Mouse (Mus musculus) neural tube, embryonic 13.5 days (tissue): ENCODE results near the gene Hook2. TPM values are rescaled to one million over a fixed set of nuclear protein-coding genes. Genes with fewer than 3 reads are reported as not detected.
A peak's percentile ranks its signal among the peaks of the same experiment; 100 is the strongest.

Experiments
- ATAC-seq: fragments of 200-750 bp; cut with Nextera tagmentation; 2 replicates; pipeline ENCODE4 v1.8.0; 2017; ENCODE audit warnings: low read depth, mild to moderate bottlenecking, moderate TSS enrichment, moderate library complexity
- H3K27ac ChIP-seq: fragments of 300-500 bp; sonication (generic); replicated peaks from 2 replicates; pipeline ENCODE4 v1.5.1; 2015; ENCODE audit warnings: moderate library complexity, mild to moderate bottlenecking, inconsistent platforms
- H3K27me3 ChIP-seq: fragments of 300-500 bp; sonication (generic); 2 replicates; pipeline ENCODE4 v1.6.1; 2015; ENCODE audit warnings: mild to moderate bottlenecking, inconsistent platforms
- H3K36me3 ChIP-seq: fragments of 300-500 bp; sonication (generic); 2 replicates; pipeline ENCODE4 v1.6.1; 2015; ENCODE audit warnings: mild to moderate bottlenecking, inconsistent platforms
- H3K4me1 ChIP-seq: fragments of 300-500 bp; sonication (generic); replicated peaks from 2 replicates; pipeline ENCODE4 v1.6.1; 2015; ENCODE audit warnings: inconsistent platforms
- H3K4me2 ChIP-seq: fragments of 300-500 bp; sonication (generic); 2 replicates; pipeline ENCODE4 v1.6.1; 2015; ENCODE audit warnings: inconsistent platforms, mild to moderate bottlenecking, moderate library complexity
- H3K4me3 ChIP-seq: fragments of 300-500 bp; sonication (generic); 2 replicates; pipeline ENCODE4 v1.5.1; 2015; ENCODE audit warnings: mild to moderate bottlenecking, inconsistent platforms
- H3K9ac ChIP-seq: fragments of 300-500 bp; sonication (generic); 2 replicates; pipeline ENCODE4 v1.6.1; 2015; ENCODE audit warnings: moderate library complexity, mild to moderate bottlenecking, inconsistent platforms
- H3K9me3 ChIP-seq: fragments of 300-500 bp; sonication (generic); 2 replicates; pipeline ENCODE4 v1.6.1; 2016; ENCODE audit warnings: inconsistent platforms
- WGBS: fragments of 180-500 bp; shearing (Covaris S2); methylation state at CpG from one replicate; pipeline ENCODE4 v1.1.7; 2015; 5-methylcytosine and 5-hydroxymethylcytosine counted together
- polyA plus RNA-seq: library from polyadenylated mRNA; unstranded; fragments of >200 nt; fragmentation: Nextera tagmentation; extraction: Ambion mirVana; gene quantifications from 2 replicates; pipeline ENCODE4 v1.2.1, GENCODE M21; 2015

The Hook2 gene
- polyA plus RNA-seq, 1 experiment from 2014 or later, result 25.0 TPM

DNA sequence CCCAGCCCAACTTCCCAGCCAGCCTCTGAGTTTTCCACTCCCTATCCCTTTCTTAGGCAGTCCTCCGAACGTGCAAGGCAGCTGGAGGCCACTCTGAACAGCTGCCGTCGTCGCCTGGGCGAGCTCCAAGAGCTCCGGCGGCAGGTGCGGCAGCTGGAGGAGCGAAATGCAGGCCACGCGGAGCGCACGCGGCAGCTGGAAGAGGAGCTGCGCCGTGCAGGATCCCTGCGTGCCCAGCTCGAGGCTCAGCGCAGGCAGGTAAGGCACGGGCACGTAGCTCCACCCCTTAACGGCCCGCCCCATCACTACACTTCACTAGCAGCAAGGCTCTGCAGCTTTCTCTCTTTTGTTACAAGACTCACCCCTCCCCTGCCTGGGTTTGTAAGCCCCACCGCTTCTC is 5.3 kb downstream of the Hook2 start:
- Histone ChIP-seq H3K27ac (0 out of 2 replicates have a peak overlapping the region, but pooled peaks have one; percentile 1), H3K27me3 (peaks cover 33% of the 10 kb centered on the region), H3K9ac (no peak overlapping the region), H3K36me3 (peaks cover 7% of the 10 kb centered on the region), H3K4me3 (no peak overlapping the region), H3K4me1 (peaks cover 22% of the 10 kb centered on the region), H3K9me3 (no peaks in the 10 kb centered on the region), H3K4me2 (no peak overlapping the region)
- ATAC-seq, result no peak
- WGBS, result 25% methylated on average over 25 of the region's 25 CpGs

DNA sequence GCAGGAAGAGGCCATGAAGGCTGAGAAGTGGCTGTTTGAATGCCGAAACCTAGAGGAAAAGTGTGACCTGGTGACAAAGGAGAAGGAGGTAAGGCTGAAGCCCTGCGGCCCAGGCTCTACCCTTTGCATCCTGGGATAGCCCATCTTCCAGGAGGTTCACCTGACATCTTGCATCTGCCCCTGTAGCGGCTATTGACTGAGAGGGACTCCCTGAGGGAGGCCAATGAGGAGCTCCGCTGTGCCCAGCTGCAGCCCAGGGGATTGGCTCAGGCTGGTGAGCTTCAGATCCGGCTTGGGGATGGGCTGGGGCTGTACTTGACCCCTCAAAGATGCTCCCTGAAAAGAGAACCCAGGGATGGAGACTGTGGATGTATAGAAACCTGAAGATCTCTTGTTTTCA is 6.6 kb downstream of the Hook2 start:
- Histone ChIP-seq H3K4me2 (no peak overlapping the region), H3K9ac (no peak overlapping the region), H3K27me3 (peaks cover 33% of the 10 kb centered on the region), H3K36me3 (peaks cover 12% of the 10 kb centered on the region), H3K27ac (no peak overlapping the region), H3K4me1 (peaks cover 15% of the 10 kb centered on the region), H3K4me3 (no peak overlapping the region), H3K9me3 (no peaks in the 10 kb centered on the region)
- no peak for ATAC-seq
- 80% methylated on average over 5 of the region's 5 CpGs for WGBS

DNA sequence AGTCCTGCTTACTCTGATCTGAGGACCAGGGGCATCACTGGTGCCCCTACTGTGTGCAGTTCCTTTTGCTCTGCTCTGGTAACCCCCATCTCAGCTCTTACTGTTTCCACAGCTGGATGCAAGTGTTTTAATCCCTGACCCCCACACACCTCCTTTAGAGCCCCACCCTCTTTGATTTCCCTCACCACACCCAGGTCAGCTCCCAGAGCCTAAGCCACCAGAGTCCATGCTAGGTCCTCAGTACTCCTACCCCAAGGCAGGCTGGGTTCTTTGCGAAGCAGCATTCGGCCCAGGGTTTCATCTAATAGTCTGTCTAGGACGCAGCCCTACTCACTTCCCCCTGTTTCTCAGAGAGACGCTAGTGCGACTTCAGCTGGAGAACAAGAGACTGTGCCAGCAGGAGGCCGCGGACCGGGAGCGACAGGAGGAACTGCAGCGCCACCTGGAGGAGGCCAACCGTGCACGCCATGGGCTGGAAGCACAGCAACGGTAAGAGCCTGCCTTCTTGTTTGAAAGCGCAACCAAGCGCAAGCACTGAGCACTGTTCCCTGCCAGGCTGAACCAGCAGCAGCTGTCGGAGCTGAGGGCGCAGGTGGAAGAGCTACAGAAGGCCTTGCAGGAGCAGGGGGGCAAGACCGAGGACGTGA is 7.4 kb downstream of the Hook2 start:
- WGBS, result 5% methylated on average over 19 of the region's 19 CpGs
- ATAC-seq, result peak; percentile 73

DNA sequence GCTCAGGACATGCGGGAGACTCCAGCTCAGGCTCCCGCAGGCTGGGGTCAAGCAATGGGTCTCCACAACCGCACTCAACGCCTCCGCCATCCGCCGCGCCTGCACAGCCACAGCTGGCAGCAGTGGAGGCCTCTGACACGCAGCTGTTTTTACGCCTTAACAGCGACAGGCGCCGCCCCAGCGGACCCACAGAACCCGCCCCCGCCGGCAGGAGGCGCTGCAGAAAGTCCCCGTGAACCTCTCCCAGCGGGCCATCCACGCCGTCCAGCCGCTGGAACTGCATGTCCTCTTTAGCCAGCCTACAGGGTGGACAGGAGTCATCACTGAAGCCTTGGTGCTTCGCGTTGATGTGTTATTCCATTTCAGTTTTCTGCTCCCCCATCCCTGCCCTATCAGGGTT is 17.3 kb downstream of the Hook2 start:
- H3K4me3 ChIP-seq, result no peak overlapping the region
- peaks cover 4% of the 10 kb centered on the region; the same call in 1 of the 2 replicates for H3K36me3 ChIP-seq
- H3K9ac ChIP-seq, result no peak overlapping the region
- no peaks in the 10 kb centered on the region for H3K9me3 ChIP-seq
- 0 out of 2 replicates have a peak, but pooled peaks cover 3% of the 10 kb centered on the region for H3K4me1 ChIP-seq
- peaks cover 58% of the 10 kb centered on the region for H3K27me3 ChIP-seq
- WGBS, result 18% methylated on average over 25 of the region's 25 CpGs
- no peak overlapping the region for H3K4me2 ChIP-seq
- no peak for ATAC-seq
- no peak overlapping the region for H3K27ac ChIP-seq

More for the DNA sequence above, 7.4 kb downstream of the Hook2 start:
- Histone ChIP-seq H3K4me2 (peak overlapping the region; percentile 34), H3K36me3 (peaks cover 18% of the 10 kb centered on the region), H3K4me1 (peaks cover 15% of the 10 kb centered on the region), H3K4me3 (no peak overlapping the region), H3K9me3 (no peaks in the 10 kb centered on the region), H3K9ac (peak overlapping the region; percentile 58; the same call in 1 of the 2 replicates), H3K27me3 (peaks cover 33% of the 10 kb centered on the region), H3K27ac (no peak overlapping the region)

DNA sequence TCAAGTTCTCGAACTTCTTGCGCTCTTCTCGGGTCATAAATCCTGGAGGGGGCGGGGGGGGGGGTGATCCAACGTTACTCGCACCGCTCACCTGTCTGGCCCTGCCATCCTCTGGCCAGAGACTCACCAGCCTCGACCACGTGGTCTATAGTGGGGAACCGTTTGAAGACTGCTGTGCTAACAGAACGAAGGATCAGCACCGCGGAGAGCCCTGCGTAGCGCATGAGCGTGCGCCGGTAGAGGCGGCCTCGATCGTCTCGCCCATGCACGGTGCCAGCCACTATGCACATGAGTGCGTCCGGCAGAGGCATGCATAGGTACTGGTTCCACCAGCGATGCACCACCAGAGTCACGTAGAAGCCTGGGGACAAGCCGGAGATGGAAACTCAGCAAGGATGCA is 20.8 kb downstream of the Hook2 start:
- Histone ChIP-seq H3K9ac (no peak overlapping the region), H3K4me2 (no peak overlapping the region), H3K4me1 (peaks cover 9% of the 10 kb centered on the region; the same call in 1 of the 2 replicates), H3K9me3 (no peaks in the 10 kb centered on the region), H3K4me3 (no peak overlapping the region), H3K36me3 (no peaks in the 10 kb centered on the region), H3K27ac (no peak overlapping the region), H3K27me3 (peaks cover 73% of the 10 kb centered on the region)
- WGBS, result 17% methylated on average over 28 of the region's 28 CpGs
- no peak for ATAC-seq

DNA sequence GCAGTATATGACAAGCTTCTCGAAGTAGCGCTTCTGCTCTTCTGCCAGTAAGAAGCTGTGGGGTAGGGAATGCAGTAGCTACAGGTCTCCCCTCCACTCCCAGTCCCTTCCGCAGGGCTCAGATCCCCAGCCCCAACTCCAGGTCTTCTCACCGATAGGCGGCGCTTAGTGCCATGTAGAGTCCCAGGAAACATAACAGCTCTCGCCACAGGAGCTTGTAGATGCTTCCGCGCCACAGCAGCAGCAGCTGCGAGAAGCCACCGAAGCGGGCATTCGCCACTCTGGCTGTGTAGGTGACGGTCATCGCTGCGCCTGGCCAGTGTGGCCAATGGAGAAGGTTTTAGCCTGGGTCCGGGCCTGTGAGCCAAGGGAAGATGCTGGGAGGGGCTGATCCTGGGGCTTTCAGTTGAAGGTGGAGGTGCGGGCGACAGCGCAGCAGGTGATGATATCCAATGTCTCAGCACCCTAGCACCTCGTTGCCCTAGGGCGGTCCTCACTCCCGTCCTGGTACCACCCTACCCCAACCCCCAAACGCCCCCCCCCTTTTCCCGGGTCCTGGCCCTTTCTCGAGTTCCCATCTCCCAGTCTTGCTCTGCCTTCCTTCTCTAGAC is 22.9 kb downstream of the Hook2 start:
- no peaks in the 10 kb centered on the region for H3K9me3 ChIP-seq
- H3K4me1 ChIP-seq, result peaks cover 9% of the 10 kb centered on the region; the same call in 1 of the 2 replicates
- H3K9ac ChIP-seq, result peak overlapping the region; percentile 65
- H3K4me3 ChIP-seq, result peak overlapping the region; percentile 33
- H3K36me3 ChIP-seq, result peaks cover 17% of the 10 kb centered on the region
- H3K4me2 ChIP-seq, result peak overlapping the region; percentile 64
- peak; percentile 80; the same call in 1 of the 2 replicates for ATAC-seq
- H3K27me3 ChIP-seq, result peaks cover 60% of the 10 kb centered on the region
- WGBS, result 4% methylated on average over 25 of the region's 26 CpGs
- no peak overlapping the region for H3K27ac ChIP-seq

DNA sequence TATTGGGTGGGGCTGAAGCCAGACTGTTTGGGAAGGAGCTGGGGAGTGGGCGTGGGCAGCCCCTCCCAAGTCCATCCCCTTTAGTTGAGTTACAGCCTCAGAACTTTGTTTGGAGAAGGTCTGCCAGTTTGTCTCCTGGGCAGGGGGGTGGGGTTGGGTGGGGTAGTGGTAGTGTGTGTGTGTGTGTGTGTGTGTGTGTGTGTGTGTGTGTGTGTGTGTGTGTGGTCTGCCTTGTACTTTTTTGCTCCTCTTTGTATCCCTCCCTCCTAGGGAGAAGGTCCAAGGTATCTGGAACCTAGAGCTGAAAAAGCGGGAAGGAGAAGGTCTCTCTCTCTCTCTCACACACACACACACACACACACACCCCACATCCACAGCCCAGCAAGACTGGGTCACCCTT is 24.0 kb downstream of the Hook2 start, which contains the start of gene Best2:
Gene Best2, minus strand, starts transcription at position 101 of the 400 bp plus-strand sequence.
- peak within 1 kb of the TSS; percentile 33 for H3K4me3 ChIP-seq
- no peak for ATAC-seq
- WGBS, result 64% methylated on average over 2 of the region's 2 CpGs
- no peaks in the 10 kb centered on the region for H3K9me3 ChIP-seq
- H3K4me1 ChIP-seq, result peaks cover 9% of the 10 kb centered on the region; the same call in 1 of the 2 replicates
- H3K36me3 ChIP-seq, result peaks cover 28% of the 10 kb centered on the region
- H3K27me3 ChIP-seq, result peaks cover 51% of the 10 kb centered on the region
- peak within 1 kb of the TSS; percentile 64 for H3K4me2 ChIP-seq
- peak within 1 kb of the TSS; percentile 65 for H3K9ac ChIP-seq
- H3K27ac ChIP-seq, result no peak within 1 kb of the TSS

DNA sequence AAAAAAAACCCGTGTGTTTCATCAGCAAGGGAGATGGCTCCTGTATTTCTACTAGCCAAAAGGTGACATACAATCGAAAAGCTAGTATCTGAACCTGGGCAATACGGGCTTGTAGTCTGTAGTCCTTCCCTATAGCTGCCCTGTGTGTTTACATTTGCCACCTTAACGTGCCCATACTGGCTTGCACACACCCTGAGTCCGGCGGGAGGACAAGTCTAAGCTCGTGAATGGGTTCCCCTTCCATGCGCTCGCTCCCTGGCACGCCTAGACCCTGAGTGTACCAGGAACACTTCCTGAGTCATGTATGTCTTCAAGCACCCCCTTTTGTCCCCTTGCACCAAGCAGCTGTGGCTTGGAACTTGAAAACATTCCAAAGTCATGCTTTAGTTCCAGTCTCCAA is 26.3 kb downstream of the Hook2 start:
- 77% methylated on average over 10 of the region's 10 CpGs for WGBS

DNA sequence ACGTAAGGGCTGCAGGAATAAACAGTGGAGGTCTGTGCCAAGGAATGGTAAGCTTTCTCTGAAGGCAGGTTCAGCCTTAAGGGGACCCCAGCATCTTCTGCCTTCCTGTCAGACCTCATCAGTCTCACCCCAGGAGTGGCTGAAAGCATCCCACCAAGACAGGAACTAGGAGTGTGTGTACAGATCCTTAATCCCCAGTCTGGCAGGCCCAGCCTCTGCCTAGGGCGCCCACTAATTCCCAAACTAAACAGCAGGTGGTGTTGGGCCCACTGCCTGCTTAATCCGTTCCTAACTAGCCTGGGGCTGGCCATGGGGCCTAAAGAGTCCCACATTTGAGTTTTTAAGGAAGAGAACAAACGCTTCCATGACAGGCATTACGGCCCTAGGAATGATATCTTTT is 26.8 kb downstream of the Hook2 start:
- Histone ChIP-seq H3K9me3 (no peaks in the 10 kb centered on the region), H3K27me3 (peaks cover 29% of the 10 kb centered on the region), H3K36me3 (peaks cover 56% of the 10 kb centered on the region), H3K27ac (no peak overlapping the region), H3K9ac (no peak overlapping the region), H3K4me2 (no peak overlapping the region), H3K4me1 (peaks cover 6% of the 10 kb centered on the region; the same call in 1 of the 2 replicates), H3K4me3 (no peak overlapping the region)
- no peak for ATAC-seq
- WGBS, result 66% methylated on average over 5 of the region's 5 CpGs

More for the DNA sequence above, 26.3 kb downstream of the Hook2 start:
- no peaks in the 10 kb centered on the region for H3K9me3 ChIP-seq
- peaks cover 51% of the 10 kb centered on the region for H3K36me3 ChIP-seq
- no peak overlapping the region for H3K4me2 ChIP-seq
- H3K4me3 ChIP-seq, result no peak overlapping the region
- H3K9ac ChIP-seq, result no peak overlapping the region
- no peak overlapping the region for H3K27ac ChIP-seq
- H3K4me1 ChIP-seq, result peaks cover 6% of the 10 kb centered on the region; the same call in 1 of the 2 replicates
- no peak for ATAC-seq
- peaks cover 34% of the 10 kb centered on the region for H3K27me3 ChIP-seq

DNA sequence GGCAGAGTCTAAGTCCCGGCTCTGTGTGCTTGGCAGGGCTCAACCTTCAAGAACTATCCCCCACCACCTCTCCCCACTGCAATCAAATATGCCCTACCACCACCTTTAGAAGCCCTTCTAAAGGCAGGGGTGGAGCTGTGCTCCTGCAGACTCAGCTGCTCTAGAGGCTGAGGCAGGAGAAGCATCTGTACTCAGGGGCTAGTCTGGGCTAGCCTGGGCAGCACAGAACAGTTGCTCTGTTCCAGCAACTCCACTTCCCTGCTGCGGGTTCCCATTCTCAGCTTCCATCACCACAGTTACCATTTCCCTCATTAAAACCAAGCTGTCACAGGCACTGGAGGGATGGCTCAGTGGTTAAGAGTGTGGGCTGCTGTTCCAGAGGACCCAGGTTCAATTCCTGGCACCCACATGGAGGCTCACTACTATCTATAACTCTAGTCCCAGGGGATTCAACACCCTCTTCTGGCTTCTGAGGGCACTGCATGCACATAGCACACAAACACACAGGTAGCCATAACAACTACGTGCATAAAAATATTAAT is 31.2 kb downstream of the Hook2 start:
- no peak for ATAC-seq
- no peak overlapping the region for H3K27ac ChIP-seq
- H3K4me2 ChIP-seq, result no peak overlapping the region
- no peak overlapping the region for H3K9ac ChIP-seq
- no peak overlapping the region for H3K4me3 ChIP-seq
- peaks cover 74% of the 10 kb centered on the region for H3K36me3 ChIP-seq
- WGBS, result 95% methylated on average over 3 of the region's 3 CpGs
- no peaks in the 10 kb centered on the region for H3K27me3 ChIP-seq
- H3K9me3 ChIP-seq, result no peaks in the 10 kb centered on the region
- H3K4me1 ChIP-seq, result peaks cover 24% of the 10 kb centered on the region

DNA sequence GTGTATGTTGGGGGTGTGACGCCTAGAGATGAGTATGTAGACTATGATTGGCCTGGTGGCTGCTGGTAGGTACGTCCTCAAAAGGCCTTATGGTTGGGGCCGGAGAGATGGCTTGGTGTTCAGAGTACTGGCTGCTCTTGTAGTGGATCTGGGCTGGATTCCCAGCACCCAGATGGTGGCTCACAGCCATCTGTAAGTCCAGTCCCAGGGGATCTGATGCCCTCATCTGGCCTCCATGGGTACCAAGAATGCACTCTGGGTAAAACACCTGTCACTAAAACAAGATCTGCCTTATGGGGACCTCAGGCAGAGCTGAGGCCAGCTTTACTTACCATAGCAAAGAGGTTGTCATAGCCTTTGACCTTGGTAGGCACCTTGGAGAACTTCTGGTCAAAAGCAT is 33.4 kb downstream of the Hook2 start:
- peak overlapping the region; percentile 86; the same call in 1 of the 2 replicates for H3K4me3 ChIP-seq
- H3K9me3 ChIP-seq, result no peaks in the 10 kb centered on the region
- peak overlapping the region; percentile 96 for H3K4me2 ChIP-seq
- no peak overlapping the region for H3K27ac ChIP-seq
- no peaks in the 10 kb centered on the region for H3K27me3 ChIP-seq
- WGBS, result 98% methylated on average over 3 of the region's 3 CpGs
- H3K36me3 ChIP-seq, result peaks cover 52% of the 10 kb centered on the region
- H3K9ac ChIP-seq, result no peak overlapping the region
- H3K4me1 ChIP-seq, result peaks cover 38% of the 10 kb centered on the region
- ATAC-seq, result no peak
